Mouse (Mus musculus) C2C12 (cell line): ENCODE results near the gene Meiob.

Source experiments
- CTCF ChIP-seq: IDR thresholded peaks from one replicate; pipeline ENCODE4 v1.5.1; 2011; ENCODE audit not compliant: control insufficient read depth, insufficient read depth, insufficient read length
- FOSL1 ChIP-seq: IDR thresholded peaks from one replicate; pipeline ENCODE4 v1.8.0; 2011; ENCODE audit warnings: mild to moderate bottlenecking, low read length; ENCODE audit not compliant: poor library complexity, insufficient read depth, severe bottlenecking
- MAX ChIP-seq: IDR thresholded peaks from one replicate; pipeline ENCODE4 v1.6.1; 2011; ENCODE audit warnings: mild to moderate bottlenecking, control low read depth
- MYOD1 ChIP-seq: IDR thresholded peaks from one replicate; pipeline ENCODE4 v1.6.1; 2011; ENCODE audit warnings: low read depth; ENCODE audit not compliant: control insufficient read depth, insufficient read length
- USF1 ChIP-seq: IDR thresholded peaks from one replicate; pipeline ENCODE4 v1.6.1; 2011; ENCODE audit warnings: low read depth, mild to moderate bottlenecking, control low read depth, moderate library complexity

GRCm38 (mm10) chr17:24885356-24886133 lies 81.5 kb downstream of the Meiob start:
- TF ChIP-seq USF1 (no peak), CTCF (no peak), MAX (no peak), MYOD1 (no peak), FOSL1 (no peak)
